Mouse (Mus musculus) kidney, adult 9 months (tissue): ENCODE data around the gene Plekhg1.
A peak's percentile ranks its signal among the peaks of the same experiment; 100 is the strongest.

Experiments used
- DNase-seq: peaks from one replicate; pipeline ENCODE4 v3.0.0; 2022

The Plekhg1 gene

DNA sequence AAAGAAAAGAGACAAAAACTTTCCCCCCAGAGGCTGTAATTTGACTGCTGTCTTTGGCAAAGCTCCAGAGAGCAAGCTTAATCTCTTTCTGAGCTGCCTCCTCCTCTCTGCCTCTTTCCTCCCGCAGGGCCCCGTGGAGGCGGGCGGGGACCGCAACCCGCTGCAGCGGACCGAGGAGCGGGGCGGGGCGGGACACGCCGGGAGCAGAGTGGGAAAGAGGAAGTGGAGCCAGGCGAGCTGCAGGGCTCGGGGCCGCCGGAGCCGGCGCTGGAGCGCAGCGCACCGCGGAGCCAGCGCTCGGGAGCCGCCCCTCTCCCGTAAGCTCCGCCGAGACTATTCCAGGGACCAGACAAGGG is at the start of gene Plekhg1:
TSS of gene Plekhg1 (plus strand) at position 217 of the 356 bp plus-strand sequence.
- peak; percentile 74 for DNase-seq

- no peak for DNase-seq
Measured at GRCm38 (mm10) chr10:3692791-3693190, 47.4 kb upstream of the Plekhg1 start.

- DNase-seq = no peak
Measured at GRCm38 (mm10) chr10:3693699-3694280, 46.4 kb upstream of the Plekhg1 start.

GRCm38 (mm10) chr10:3695332-3695905 is 44.7 kb upstream of the Plekhg1 start:
- DNase-seq = no peak

DNA sequence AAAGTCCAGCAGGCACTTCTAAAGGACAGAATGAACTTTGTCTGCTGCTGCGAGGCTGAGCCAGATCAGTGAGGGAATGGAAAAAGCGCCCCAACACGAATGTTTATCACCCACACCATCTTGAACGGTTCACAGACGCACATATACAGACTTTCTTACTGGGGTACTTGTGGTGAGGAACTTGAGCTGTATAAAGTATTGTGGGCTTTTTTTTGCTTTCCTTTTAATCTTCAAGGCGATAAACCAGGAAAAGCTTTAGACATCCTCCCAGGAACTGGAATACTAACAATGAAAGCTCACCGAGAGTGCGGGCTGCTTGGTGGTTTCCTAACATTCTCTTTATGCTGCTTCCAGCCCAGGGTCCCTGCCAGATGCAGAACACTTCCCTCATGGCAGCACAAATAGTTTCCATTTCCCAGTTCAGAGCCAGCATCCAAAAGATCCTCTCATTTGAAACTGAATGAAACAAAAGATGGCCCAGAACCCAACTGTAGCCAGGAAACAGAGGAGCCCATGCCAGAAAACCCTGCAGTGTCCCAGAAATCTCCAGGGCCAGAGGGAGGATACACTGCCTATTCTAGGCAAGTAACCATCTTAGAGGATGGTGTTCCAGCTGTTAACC is 43.3 kb upstream of the Plekhg1 start:
- DNase-seq = peak; percentile 35

DNA sequence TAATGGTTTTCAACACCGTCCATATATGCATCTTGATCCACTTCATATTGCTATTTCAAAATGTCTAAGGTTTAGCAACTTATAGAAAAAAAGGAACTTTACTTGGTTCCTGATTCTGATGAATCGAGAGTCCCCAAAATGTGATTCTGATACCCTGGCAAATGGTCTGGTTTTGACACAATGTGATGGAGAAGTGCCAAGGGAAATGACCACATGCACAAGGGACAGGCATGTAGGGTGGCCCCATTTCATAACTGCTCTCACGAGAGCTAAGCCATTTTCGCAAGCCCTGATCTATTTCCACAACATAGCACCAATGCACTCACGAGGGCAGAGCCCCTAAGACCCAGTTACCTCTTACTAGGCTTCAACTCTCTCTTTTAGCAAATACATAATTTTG is 42.7 kb upstream of the Plekhg1 start:
- DNase-seq = no peak

DNA sequence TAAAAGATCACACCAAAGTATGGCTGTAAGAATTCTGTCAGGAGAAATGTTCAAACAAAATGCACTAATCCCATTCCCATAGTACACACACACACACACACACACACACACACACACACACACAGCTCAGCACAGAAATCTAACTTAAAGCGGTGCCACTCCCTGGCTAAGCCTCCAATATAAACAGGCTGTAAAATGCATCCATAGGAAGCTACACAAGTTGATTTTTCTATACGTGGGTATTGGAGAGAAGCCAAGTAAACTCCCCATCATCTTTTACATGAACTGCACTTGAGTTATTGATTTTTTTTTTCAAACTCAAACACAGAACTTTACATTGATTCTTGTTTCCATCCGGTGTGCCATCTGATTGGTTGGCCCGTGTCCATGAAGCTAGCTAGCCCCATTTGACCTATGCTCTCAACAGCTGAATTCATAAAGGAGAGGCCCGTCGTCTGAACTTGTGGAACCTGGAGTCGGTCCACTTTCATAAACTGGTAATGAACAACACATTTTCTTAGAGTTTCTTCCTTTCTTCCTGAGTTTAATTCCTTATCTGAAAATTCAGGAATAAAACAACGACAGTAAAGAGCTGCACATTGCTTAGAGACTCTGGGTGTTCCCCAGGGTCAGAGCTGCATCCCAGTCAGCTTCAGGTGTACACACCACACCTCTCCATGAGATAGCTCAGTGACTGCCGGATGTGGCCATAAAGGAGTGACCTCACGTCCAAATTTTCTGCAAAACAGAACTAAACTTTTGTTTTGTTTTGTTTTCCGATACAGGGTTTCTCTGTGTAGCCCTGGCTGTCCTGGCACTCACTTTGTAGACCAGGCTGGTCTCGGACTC is 39.7 kb upstream of the Plekhg1 start:
- no peak for DNase-seq

DNA sequence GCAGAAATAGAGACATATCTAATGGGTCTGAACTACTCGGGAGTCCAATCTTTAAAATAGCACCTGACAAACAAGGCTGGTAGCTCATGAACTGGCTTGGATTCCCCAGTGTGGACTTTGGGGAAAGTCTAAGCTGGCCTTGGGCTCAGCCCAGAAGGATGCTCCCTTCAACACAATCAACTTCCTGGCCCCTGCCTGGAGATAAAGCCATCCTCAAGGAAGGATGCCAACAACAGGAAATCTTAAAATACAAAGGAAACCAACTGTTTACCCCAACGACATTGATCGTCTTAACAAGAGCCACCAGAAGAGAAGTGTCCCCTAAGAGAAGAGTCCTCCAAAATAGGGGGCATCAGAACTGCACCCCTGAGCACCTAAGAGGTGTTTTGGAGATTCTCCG is 38.3 kb upstream of the Plekhg1 start:
- DNase-seq = no peak

- DNase-seq = no peak
Measured at GRCm38 (mm10) chr10:3702585-3702984, 37.6 kb upstream of the Plekhg1 start.

DNA sequence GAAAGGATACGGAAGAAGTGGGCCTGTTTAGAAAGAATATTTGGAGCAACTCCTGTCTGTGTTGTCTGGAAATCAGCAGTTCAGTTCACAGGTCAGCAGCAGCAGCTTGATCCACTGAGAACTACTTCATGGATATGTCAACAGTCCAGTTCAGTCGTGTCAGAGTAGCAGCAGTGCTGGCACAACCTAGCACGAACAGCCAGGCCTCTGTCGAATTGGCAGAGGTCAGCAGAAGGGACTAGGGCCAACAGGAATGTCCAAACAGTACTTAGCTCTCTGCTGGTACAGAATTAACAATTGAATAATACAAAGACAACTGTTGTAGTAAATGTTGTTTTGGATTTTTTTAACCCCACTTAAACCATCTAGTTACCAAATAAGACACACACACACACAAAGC is 33.9 kb upstream of the Plekhg1 start:
- DNase-seq = no peak

- no peak for DNase-seq
Measured at GRCm38 (mm10) chr10:3710081-3710480, 30.1 kb upstream of the Plekhg1 start.

GRCm38 (mm10) chr10:3715302-3715943 is 24.7 kb upstream of the Plekhg1 start:
- DNase-seq = no peak

GRCm38 (mm10) chr10:3718021-3718865 is 21.9 kb upstream of the Plekhg1 start:
- DNase-seq = peak; percentile 59

DNA sequence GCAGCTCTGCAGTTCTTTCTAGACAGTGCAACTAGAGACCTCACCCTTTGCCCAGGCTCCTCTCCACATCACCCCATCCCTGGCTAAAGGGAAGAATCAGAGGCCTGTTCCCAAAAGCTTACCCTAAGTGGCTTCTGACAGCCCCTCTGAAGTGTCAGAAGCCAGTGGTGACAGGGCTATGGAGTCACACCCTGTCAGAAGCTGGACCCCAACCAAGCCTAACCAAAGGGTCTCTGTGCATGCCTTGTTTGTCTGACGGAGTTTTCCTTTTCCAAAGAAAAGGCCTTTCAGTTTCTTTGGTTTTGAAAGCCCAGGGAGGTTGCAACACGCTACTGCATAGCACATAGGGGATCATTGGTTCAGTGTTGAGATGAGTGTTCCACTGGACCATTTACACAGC is 19.9 kb upstream of the Plekhg1 start:
- no peak for DNase-seq

GRCm38 (mm10) chr10:3722339-3722738 is 17.8 kb upstream of the Plekhg1 start:
- no peak for DNase-seq

DNA sequence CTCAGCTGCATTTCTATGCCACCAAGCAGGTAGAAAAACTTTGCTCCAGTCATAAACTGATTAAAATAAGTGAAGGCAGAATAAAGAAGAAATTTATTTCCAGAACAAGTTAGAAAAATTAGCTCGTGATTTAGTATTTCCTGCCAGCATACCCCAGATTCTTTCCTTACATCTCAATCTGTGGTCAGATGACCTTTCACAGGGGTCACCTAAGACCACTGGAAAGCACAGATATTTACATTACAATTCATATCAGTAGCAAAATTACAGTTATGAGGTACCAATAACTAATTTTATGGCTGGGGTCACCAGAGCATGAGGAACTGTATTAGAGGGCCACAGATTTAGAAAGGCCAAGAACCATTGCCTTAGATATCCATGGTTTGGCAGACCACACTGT is 15.5 kb upstream of the Plekhg1 start:
- no peak for DNase-seq

DNA sequence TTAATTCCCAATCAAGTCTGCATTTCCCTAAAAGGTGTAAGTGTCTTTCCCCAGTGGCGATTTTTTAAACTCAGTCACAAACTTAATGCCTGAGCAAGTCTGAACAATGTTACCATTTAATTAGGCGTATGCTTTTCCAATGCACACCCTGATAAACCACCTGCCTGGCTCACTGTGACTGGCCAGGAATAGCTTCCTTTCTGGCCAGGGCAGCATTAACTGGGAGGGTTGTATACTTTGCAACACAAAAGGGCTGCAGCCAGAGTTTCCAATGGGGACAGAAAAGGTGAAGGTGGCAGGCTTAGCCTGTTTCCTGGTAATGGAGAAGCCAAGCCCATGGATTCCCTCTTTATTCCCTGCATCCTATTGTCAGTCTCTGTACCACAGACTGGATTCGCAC is 10.5 kb upstream of the Plekhg1 start:
- DNase-seq = peak; percentile 28

GRCm38 (mm10) chr10:3730314-3730713 is 9.8 kb upstream of the Plekhg1 start:
- DNase-seq = no peak

DNA sequence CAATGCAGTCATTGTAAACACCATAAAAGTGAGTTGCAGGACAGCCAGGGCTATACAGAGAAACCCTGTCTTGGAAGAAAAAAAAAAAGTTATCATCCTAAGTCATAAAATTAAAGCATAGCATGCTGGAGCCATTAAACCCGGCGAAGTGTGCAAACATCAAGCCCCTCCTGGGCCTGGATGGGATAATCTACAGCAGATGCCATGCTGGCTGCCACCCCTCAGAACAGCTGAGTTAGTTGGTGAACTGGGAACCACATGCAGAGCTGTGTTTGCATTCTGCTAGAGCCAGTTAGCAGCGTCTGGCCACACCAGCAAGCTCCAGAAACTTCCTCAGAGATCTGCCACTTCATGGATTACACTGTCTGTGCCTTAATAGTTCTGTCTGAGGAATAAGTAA is 3.1 kb upstream of the Plekhg1 start:
- DNase-seq = no peak

GRCm38 (mm10) chr10:3740504-3741388 is 582 bp downstream of the Plekhg1 start:
- DNase-seq = peak; percentile 59

DNA sequence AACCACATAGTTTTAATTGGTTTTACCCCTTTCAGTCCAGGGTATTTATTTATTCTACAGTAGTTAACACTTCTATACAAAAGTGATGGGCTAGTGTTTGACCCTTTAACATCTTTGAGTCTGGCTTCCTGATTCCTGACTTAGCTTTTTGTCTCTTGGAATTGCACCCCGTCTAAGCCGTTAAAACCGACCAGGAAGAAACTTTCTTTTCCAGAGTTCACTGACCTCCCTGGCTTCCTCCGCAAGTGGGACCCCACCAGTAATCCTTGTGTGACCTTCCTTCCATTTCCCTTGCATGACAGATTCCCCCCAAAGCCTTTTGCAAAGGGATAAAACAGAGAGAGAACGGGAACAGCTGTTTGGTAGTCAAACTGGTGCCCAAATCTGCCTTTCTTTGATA is 1.6 kb downstream of the Plekhg1 start:
- no peak for DNase-seq
